8 mouse cellular contexts compared by ENCODE assay signal in genomic region chr15:61157543-61157942, GRCm38 (mm10).
DNase-seq lines count a peak whose midpoint lies in the region; ATAC-seq and TF ChIP-seq lines count a peak whose summit lies in the region.

No protein-coding gene starts in this region.

- DNase-seq in CD4-positive, CD25-positive, alpha-beta regulatory T cell, adult 2 months (ENCODE audit: low read depth, low spot score) = peak; percentile 92
- peak; percentile 94 for DNase-seq in brain, embryonic 14.5 days (ENCODE audit: low read depth)
- DNase-seq in fibroblast of lung, adult 2 months (ENCODE audit: low read depth) = peak; percentile 79
- peak; percentile 95 for DNase-seq in kidney, postnatal 10 days
- peak; percentile 39 for DNase-seq in liver, embryonic 13.5 days
- DNase-seq in stomach, postnatal 0 days (ENCODE audit: low spot score) = peak; percentile 87

- TF ChIP-seq POLR2A in brain, embryonic 14.5 days (IDR thresholded peaks at IDR 0.05; ENCODE audit: borderline replicate concordance, extremely low read depth, insufficient read depth, insufficient read length, poor library complexity, severe bottlenecking) = no peak

- H3K9ac ChIP-seq in heart, embryonic 14.5 days (ENCODE audit: low read length) = peak overlapping the region; percentile 44; the same call in 1 of the 2 replicates
- no peak overlapping the region for H3K9ac ChIP-seq in liver, embryonic 13.5 days
- no peak overlapping the region for H3K9ac ChIP-seq in neural tube, embryonic 12.5 days
- no peak overlapping the region for H3K9ac ChIP-seq in stomach, postnatal 0 days (ENCODE audit: low read length)

- no peaks in the 10 kb centered on the region for H3K36me3 ChIP-seq in heart, embryonic 14.5 days (ENCODE audit: control insufficient read depth, insufficient read depth, low read length)
- H3K36me3 ChIP-seq in liver, embryonic 13.5 days = no peaks in the 10 kb centered on the region
- H3K36me3 ChIP-seq in neural tube, embryonic 12.5 days = no peaks in the 10 kb centered on the region
- H3K36me3 ChIP-seq in stomach, postnatal 0 days (ENCODE audit: control insufficient read depth, insufficient read depth, low read length) = no peaks in the 10 kb centered on the region

- peak overlapping the region; percentile 66 for H3K4me2 ChIP-seq in heart, embryonic 14.5 days (ENCODE audit: low read length)
- H3K4me2 ChIP-seq in liver, embryonic 13.5 days = no peak overlapping the region
- H3K4me2 ChIP-seq in neural tube, embryonic 12.5 days (replicated peaks) = peak overlapping the region; percentile 61
- peak overlapping the region; percentile 64 for H3K4me2 ChIP-seq in stomach, postnatal 0 days (replicated peaks; ENCODE audit: low read depth)

- no peak overlapping the region for H3K27ac ChIP-seq in heart, embryonic 14.5 days (replicated peaks in 1 of 2; ENCODE audit: control insufficient read depth in 1 of 2, insufficient read depth in 1 of 2, low read depth in 2 of 2, low read length in 2 of 2)
- no peak overlapping the region for H3K27ac ChIP-seq in liver, embryonic 13.5 days
- no peak overlapping the region for H3K27ac ChIP-seq in neural tube, embryonic 12.5 days
- peak overlapping the region; percentile 73; the same call in 1 of the 2 replicates for H3K27ac ChIP-seq in stomach, postnatal 0 days (replicated peaks)

- peak overlapping the region; percentile 23 to 41; a peak in 3 of 4 replicates for H3K4me3 ChIP-seq in heart, embryonic 14.5 days (ENCODE audit: control insufficient read depth in 1 of 2, insufficient read depth in 1 of 2, low read depth in 1 of 2, low read length in 2 of 2)
- no peak overlapping the region for H3K4me3 ChIP-seq in liver, embryonic 13.5 days (replicated peaks)
- H3K4me3 ChIP-seq in neural tube, embryonic 12.5 days = peak overlapping the region; percentile 28; the same call in 1 of the 2 replicates
- H3K4me3 ChIP-seq in stomach, postnatal 0 days (ENCODE audit: low read depth, low read length) = peak overlapping the region; percentile 39

- ATAC-seq in heart, embryonic 14.5 days (ENCODE audit: insufficient number of reproducible peaks, insufficient read depth, low FRiP score, low read depth) = no peak
- no peak for ATAC-seq in liver, embryonic 13.5 days (ENCODE audit: low read depth)
- peak; percentile 65 for ATAC-seq in neural tube, embryonic 12.5 days (ENCODE audit: low FRiP score, low read depth)
- ATAC-seq in stomach, postnatal 0 days (ENCODE audit: low FRiP score, low TSS enrichment) = peak; percentile 67; the same call in 1 of the 2 replicates

- no peak for TF ChIP-seq EP300 in stomach, postnatal 0 days (optimal IDR thresholded peaks at IDR 0.05)

- peak; percentile 100 for TF ChIP-seq CTCF in brain, embryonic 14.5 days (IDR thresholded peaks at IDR 0.05; ENCODE audit: borderline replicate concordance, extremely low read depth, insufficient read depth, insufficient read length)
- TF ChIP-seq CTCF in stomach, postnatal 0 days (IDR thresholded peaks at IDR 0.05; ENCODE audit: low read depth) = peak; percentile 99

- peaks cover 0 to 3% of the 10 kb centered on the region in 2 experiments; a peak in 2 of 4 replicates for H3K4me1 ChIP-seq in heart, embryonic 14.5 days (ENCODE audit: control insufficient read depth in 2 of 2, insufficient read depth in 2 of 2, low read length in 2 of 2)
- H3K4me1 ChIP-seq in liver, embryonic 13.5 days (replicated peaks) = no peaks in the 10 kb centered on the region
- H3K4me1 ChIP-seq in neural tube, embryonic 12.5 days = no peaks in the 10 kb centered on the region
- 0 out of 2 replicates have a peak, but pooled peaks cover 2% of the 10 kb centered on the region for H3K4me1 ChIP-seq in stomach, postnatal 0 days (replicated peaks; ENCODE audit: control insufficient read depth, insufficient read depth)

- H3K9me3 ChIP-seq in heart, embryonic 14.5 days (ENCODE audit: control insufficient read depth, low read length) = no peaks in the 10 kb centered on the region
- H3K9me3 ChIP-seq in liver, embryonic 13.5 days (replicated peaks) = no peaks in the 10 kb centered on the region
- H3K9me3 ChIP-seq in neural tube, embryonic 12.5 days = no peaks in the 10 kb centered on the region
- no peaks in the 10 kb centered on the region for H3K9me3 ChIP-seq in stomach, postnatal 0 days (ENCODE audit: control insufficient read depth, low read length)

- 9% methylated on average over 13 of the region's 13 CpGs for WGBS in heart, embryonic 14.5 days
- 8% methylated on average over 13 of the region's 13 CpGs for WGBS in liver, embryonic 13.5 days (ENCODE audit: insufficient replicate concordance)
- 5% methylated on average over 13 of the region's 13 CpGs for WGBS in neural tube, embryonic 12.5 days
- 7% methylated on average over 13 of the region's 13 CpGs for whole genome bisulfite sequencing in stomach, postnatal 0 days

- 0 out of 2 replicates have a peak, but pooled peaks cover 4% of the 10 kb centered on the region for H3K27me3 ChIP-seq in heart, embryonic 14.5 days (ENCODE audit: control insufficient read depth, insufficient read depth, low read length)
- no peaks in the 10 kb centered on the region for H3K27me3 ChIP-seq in liver, embryonic 13.5 days
- H3K27me3 ChIP-seq in neural tube, embryonic 12.5 days (replicated peaks) = no peaks in the 10 kb centered on the region
- H3K27me3 ChIP-seq in stomach, postnatal 0 days (ENCODE audit: control insufficient read depth, insufficient read depth, low read length) = no peaks in the 10 kb centered on the region

Comparison
In these comparisons a context has a peak if more than half of its experiments do, and no peak if none do; other contexts are left out.
1. DNase-seq: peak in every context shown above with its lines; median percentile 95 in kidney, postnatal 10 days; 94 in brain, embryonic 14.5 days; 92 in CD4-positive, CD25-positive, alpha-beta regulatory T cell, adult 2 months; 87 in stomach, postnatal 0 days; 79 in fibroblast of lung, adult 2 months; 39 in liver, embryonic 13.5 days.
2. ATAC-seq: peak in neural tube, embryonic 12.5 days (single experiment) and stomach, postnatal 0 days (single experiment); none in heart, embryonic 14.5 days (single experiment) and liver, embryonic 13.5 days (single experiment).